Mouse (Mus musculus): Measurements from ENCODE around the gene Zfp280b. TPM values are rescaled to one million over a fixed set of nuclear protein-coding genes. Genes with fewer than 3 reads are reported as not detected.

Gene Zfp280b
- 39.1 TPM for polyA plus RNA-seq (2014; fragmentation: Illumina TruSeq; extraction: RNeasy Lipid Tissue Mini Kit (QIAGEN cat#74804))

DNA sequence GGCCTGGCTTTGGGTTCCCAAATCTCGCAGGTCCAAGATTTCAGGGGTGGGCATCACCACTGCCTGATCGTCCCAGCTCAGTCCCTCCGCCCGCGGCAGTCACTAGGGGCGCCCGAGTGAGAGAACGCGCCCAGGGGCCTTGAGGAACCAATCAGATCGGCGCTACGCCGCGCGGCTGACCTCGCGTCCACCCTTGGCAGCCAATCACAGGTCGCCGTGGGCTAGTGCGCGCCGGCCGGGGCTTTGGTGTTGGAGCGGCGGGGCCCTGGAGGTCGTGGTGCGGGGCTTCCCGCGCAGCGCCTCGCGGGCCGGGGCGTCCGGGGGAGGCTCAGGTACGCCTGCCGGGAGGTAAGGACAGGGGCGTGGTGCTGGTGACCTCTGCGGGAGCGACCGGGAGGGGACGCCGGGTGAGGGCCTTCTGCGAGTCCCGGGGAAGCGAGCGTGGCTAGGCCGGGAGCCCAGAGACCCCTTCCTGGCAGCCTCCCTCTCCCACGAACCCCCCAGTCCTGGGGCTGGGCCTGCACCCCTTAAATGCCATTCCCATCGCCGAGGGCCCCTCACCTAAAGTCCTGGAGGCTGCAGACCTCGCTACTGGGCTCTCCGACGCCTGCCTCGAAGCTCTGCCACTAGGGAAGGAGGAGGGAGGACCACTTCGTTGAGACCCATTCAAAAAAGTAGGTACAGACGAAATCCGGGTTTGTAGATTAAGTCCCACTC lies at the start of gene Zfp280b:
Gene Zfp280b, plus strand, starts transcription at position 249 of the 717 bp plus-strand sequence.

Other genes starting within 250 kb of the Zfp280b start
- 3.3 TPM for gene Gstt1, start 234.1 kb upstream of the Zfp280b start, polyA plus RNA-seq (2014; fragmentation: Illumina TruSeq; extraction: RNeasy Lipid Tissue Mini Kit (QIAGEN cat#74804))
- not detected for gene Gstt4, start 210.1 kb upstream of the Zfp280b start, polyA plus RNA-seq (2014; fragmentation: Illumina TruSeq; extraction: RNeasy Lipid Tissue Mini Kit (QIAGEN cat#74804))
- 2.9 TPM for gene Gstt2, start 195.2 kb upstream of the Zfp280b start, polyA plus RNA-seq (2014; fragmentation: Illumina TruSeq; extraction: RNeasy Lipid Tissue Mini Kit (QIAGEN cat#74804))
- gene Mif, start 172.4 kb upstream of the Zfp280b start, polyA plus RNA-seq (2014; fragmentation: Illumina TruSeq; extraction: RNeasy Lipid Tissue Mini Kit (QIAGEN cat#74804)), result not detected
- not detected for gene Derl3, start 139.2 kb upstream of the Zfp280b start, polyA plus RNA-seq (2014; fragmentation: Illumina TruSeq; extraction: RNeasy Lipid Tissue Mini Kit (QIAGEN cat#74804))
- gene Smarcb1, start 111.0 kb upstream of the Zfp280b start, polyA plus RNA-seq (2014; fragmentation: Illumina TruSeq; extraction: RNeasy Lipid Tissue Mini Kit (QIAGEN cat#74804)), result 27.4 TPM
- 19.5 TPM for gene Chchd10, start 99.5 kb upstream of the Zfp280b start, polyA plus RNA-seq (2014; fragmentation: Illumina TruSeq; extraction: RNeasy Lipid Tissue Mini Kit (QIAGEN cat#74804))
- gene Mmp11, start 96.2 kb upstream of the Zfp280b start, polyA plus RNA-seq (2014; fragmentation: Illumina TruSeq; extraction: RNeasy Lipid Tissue Mini Kit (QIAGEN cat#74804)), result 19.8 TPM
- gene Gm867, start 92.0 kb upstream of the Zfp280b start, polyA plus RNA-seq (2014; fragmentation: Illumina TruSeq; extraction: RNeasy Lipid Tissue Mini Kit (QIAGEN cat#74804)), result 1.8 TPM
- 3.6 TPM for gene Vpreb3, start 89.6 kb upstream of the Zfp280b start, polyA plus RNA-seq (2014; fragmentation: Illumina TruSeq; extraction: RNeasy Lipid Tissue Mini Kit (QIAGEN cat#74804))
- 0.26 TPM for gene Gm5134, start 78.1 kb upstream of the Zfp280b start, polyA plus RNA-seq (2014; fragmentation: Illumina TruSeq; extraction: RNeasy Lipid Tissue Mini Kit (QIAGEN cat#74804))
- 1.8 TPM for gene Slc5a4b, start 78.3 kb downstream of the Zfp280b start, polyA plus RNA-seq (2014; fragmentation: Illumina TruSeq; extraction: RNeasy Lipid Tissue Mini Kit (QIAGEN cat#74804))
- gene Slc5a4a, start 114.8 kb downstream of the Zfp280b start, polyA plus RNA-seq (2014; fragmentation: Illumina TruSeq; extraction: RNeasy Lipid Tissue Mini Kit (QIAGEN cat#74804)), result not detected
- 4.5 TPM for gene Prmt2, start 205.2 kb downstream of the Zfp280b start, polyA plus RNA-seq (2014; fragmentation: Illumina TruSeq; extraction: RNeasy Lipid Tissue Mini Kit (QIAGEN cat#74804))
- gene S100b, start 221.2 kb downstream of the Zfp280b start, polyA plus RNA-seq (2014; fragmentation: Illumina TruSeq; extraction: RNeasy Lipid Tissue Mini Kit (QIAGEN cat#74804)), result 2.5 TPM